Mouse (Mus musculus): ENCODE data around the gene Kif3b.
"Not testable (repeated sequence)": the region's sequence is repeated elsewhere in the genome, so short reads cannot be mapped to it uniquely, and the experiment has no call there.

Gene Kif3b

GRCm38 (mm10) chr2:153346221-153347182, 55.3 kb downstream of the Kif3b start:
- DNase-seq: peak; percentile 58

- DNase-seq: peak; percentile 38
Observed at GRCm38 (mm10) chr2:153347183-153347781, 56.1 kb downstream of the Kif3b start.

GRCm38 (mm10) chr2:153348100-153348831, 57.1 kb downstream of the Kif3b start:
- DNase-seq: no peak

GRCm38 (mm10) chr2:153350552-153351181, 59.5 kb downstream of the Kif3b start:
- DNase-seq: peak; percentile 54

- no peak for DNase-seq
Observed at GRCm38 (mm10) chr2:153354648-153355047, 63.4 kb downstream of the Kif3b start.

- no peak for DNase-seq
Observed at GRCm38 (mm10) chr2:153356784-153357183, 65.6 kb downstream of the Kif3b start.

- no peak for DNase-seq
Observed at GRCm38 (mm10) chr2:153361101-153361710, 70.0 kb downstream of the Kif3b start.

- not testable (repeated sequence) for DNase-seq
Observed at GRCm38 (mm10) chr2:153364531-153364930, 73.3 kb downstream of the Kif3b start.

GRCm38 (mm10) chr2:153370871-153371270, 79.7 kb downstream of the Kif3b start:
- no peak for DNase-seq

- DNase-seq: no peak
Observed at GRCm38 (mm10) chr2:153375380-153375779, 84.2 kb downstream of the Kif3b start.

- no peak for DNase-seq
Observed at GRCm38 (mm10) chr2:153380479-153380878, 89.3 kb downstream of the Kif3b start.

Measured in lung, postnatal 36 days (tissue).